Comparison of ENCODE assay signal across 7 mouse cellular contexts in the genomic region with DNA sequence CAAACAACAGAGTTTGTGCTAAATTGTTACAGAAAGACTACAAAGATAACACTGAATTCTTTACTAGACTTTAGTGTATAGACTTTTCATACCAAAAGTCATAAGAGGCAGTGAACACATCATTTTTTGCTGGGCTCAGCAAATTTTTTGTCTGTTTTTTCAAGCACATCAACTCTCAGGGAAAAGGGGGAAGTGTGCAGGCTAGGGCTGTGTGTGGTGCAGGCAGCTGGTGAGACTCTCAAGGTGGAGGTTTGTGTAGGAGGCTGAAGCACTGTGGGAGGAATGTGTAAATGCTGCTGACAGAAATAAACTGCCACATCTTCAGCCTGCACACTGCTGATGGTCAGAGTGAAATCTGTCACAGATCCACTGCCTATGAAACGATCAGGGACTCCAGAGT.
DNase-seq lines count a peak whose midpoint lies in the region; ATAC-seq lines count a peak whose summit lies in the region.
"Not testable (repeated sequence)": the region's sequence is repeated elsewhere in the genome, so short reads cannot be mapped to it uniquely, and the experiment has no call there.

No protein-coding gene starts in this region.

- intact Hi-C loops in left cerebral cortex, postnatal 36 days (cut with DNase I): loop anchor here (10.0 kb wide), 1 partner anchor 152 kb away; no protein-coding TSS in a partner anchor

- H3K36me3 ChIP-seq in kidney, embryonic 15.5 days: not testable (repeated sequence)

- H3K4me3 ChIP-seq in kidney, embryonic 15.5 days (replicated peaks): not testable (repeated sequence)

- not testable (repeated sequence) for H3K27me3 ChIP-seq in kidney, embryonic 15.5 days

- peak; percentile 64; the same call in 1 of the 2 replicates for ATAC-seq in kidney, embryonic 15.5 days (replicated peaks; ENCODE audit: low FRiP score)

- DNase-seq in brain, adult 2 months (ENCODE audit: low read depth, low spot score): peak; percentile 71
- DNase-seq in layer of hippocampus, adult 9-11 months: peak; percentile 20
- DNase-seq in left cerebral cortex, adult 8-10 months (ENCODE audit: low spot score in 2 of 2): peak; percentile 9 to 83
- peak; percentile 54 to 57 for DNase-seq in left cerebral cortex, postnatal 36 days (ENCODE audit: low spot score in 2 of 2)
- DNase-seq in right cerebral cortex, postnatal 25 days: peak; percentile 15
- peak; percentile 42 for DNase-seq in telencephalon, adult 2 months (ENCODE audit: low read depth, low spot score)

- not testable (repeated sequence) for H3K9me3 ChIP-seq in kidney, embryonic 15.5 days (replicated peaks)

- not testable (repeated sequence) for H3K4me1 ChIP-seq in kidney, embryonic 15.5 days

- not testable (repeated sequence) for H3K9ac ChIP-seq in kidney, embryonic 15.5 days

- no CpG with 5 or more reads among the region's 1 CpGs for WGBS in kidney, embryonic 15.5 days

- H3K27ac ChIP-seq in kidney, embryonic 15.5 days: not testable (repeated sequence)

- H3K4me2 ChIP-seq in kidney, embryonic 15.5 days: not testable (repeated sequence)

Comparison
In these comparisons a context has a peak if more than half of its experiments do, and no peak if none do; other contexts are left out.
1. DNase-seq: peak in every context shown above with its lines; median percentile 71 in brain, adult 2 months; 56 in left cerebral cortex, postnatal 36 days; 46 in left cerebral cortex, adult 8-10 months; 42 in telencephalon, adult 2 months; 20 in layer of hippocampus, adult 9-11 months; 15 in right cerebral cortex, postnatal 25 days.